Mouse (Mus musculus) stomach, embryonic 15.5 days (tissue): ENCODE results near the gene Dcaf4. TPM values are rescaled to one million over a fixed set of nuclear protein-coding genes. Genes with fewer than 3 reads are reported as not detected.

ENCODE experiments used
- ATAC-seq: fragments of 200-750 bp; cut with Nextera tagmentation; 2 replicates; pipeline ENCODE4 v1.8.0; 2017; ENCODE audit warnings: low read depth, moderate number of reproducible peaks, moderate TSS enrichment; ENCODE audit not compliant: insufficient read depth, low FRiP score
- H3K27ac ChIP-seq: fragments of 300-500 bp; sonication (generic); 2 replicates; pipeline ENCODE4 v1.5.1; 2015; ENCODE audit warnings: mild to moderate bottlenecking, inconsistent platforms
- H3K27me3 ChIP-seq: fragments of 300-500 bp; sonication (generic); replicated peaks from 2 replicates; pipeline ENCODE4 v1.6.1; 2015; ENCODE audit warnings: inconsistent platforms
- H3K36me3 ChIP-seq: fragments of 300-500 bp; sonication (generic); 2 replicates; pipeline ENCODE4 v1.6.1; 2015; ENCODE audit warnings: inconsistent platforms
- H3K4me1 ChIP-seq: fragments of 300-500 bp; sonication (generic); 2 replicates; pipeline ENCODE4 v1.6.1; 2015; ENCODE audit warnings: inconsistent platforms
- H3K4me2 ChIP-seq: fragments of 300-500 bp; sonication (generic); 2 replicates; pipeline ENCODE4 v1.6.1; 2015; ENCODE audit warnings: mild to moderate bottlenecking, inconsistent platforms
- H3K4me3 ChIP-seq: fragments of 300-500 bp; sonication (generic); replicated peaks from 2 replicates; pipeline ENCODE4 v1.5.1; 2015; ENCODE audit warnings: inconsistent platforms
- H3K9ac ChIP-seq: fragments of 300-500 bp; sonication (generic); 2 replicates; pipeline ENCODE4 v1.6.1; 2015; ENCODE audit warnings: inconsistent platforms
- H3K9me3 ChIP-seq: fragments of 300-500 bp; sonication (generic); 2 replicates; pipeline ENCODE4 v1.6.1; 2016; ENCODE audit warnings: inconsistent platforms
- WGBS: fragments of 180-500 bp; shearing (Covaris S2); methylation state at CpG from one replicate; pipeline ENCODE4 v1.1.7; 2015; 5-methylcytosine and 5-hydroxymethylcytosine counted together
- polyA plus RNA-seq: library from polyadenylated mRNA; unstranded; fragments of >200 nt; fragmentation: Nextera tagmentation; extraction: Ambion mirVana; gene quantifications from 2 replicates; pipeline ENCODE4 v1.2.1, GENCODE M21; 2015

Gene Dcaf4
- polyA plus RNA-seq, 1 experiment from 2014 or later = 31.5 TPM

GRCm38 (mm10) chr12:83525822-83526544, 5.7 kb downstream of the Dcaf4 start:
- Histone ChIP-seq H3K27ac (no peak overlapping the region; the same call in 1 of the 2 replicates), H3K4me2 (no peak overlapping the region), H3K9me3 (no peaks in the 10 kb centered on the region), H3K4me1 (peaks cover 10% of the 10 kb centered on the region), H3K9ac (no peak overlapping the region), H3K27me3 (no peaks in the 10 kb centered on the region), H3K4me3 (no peak overlapping the region), H3K36me3 (peaks cover 5% of the 10 kb centered on the region)
- peak; percentile 33; the same call in 1 of the 2 replicates for ATAC-seq
- 74% methylated on average over 18 of the region's 18 CpGs for WGBS

- no peak for ATAC-seq
- no peak overlapping the region for H3K4me2 ChIP-seq
- no peak overlapping the region for H3K9ac ChIP-seq
- H3K4me3 ChIP-seq = no peak overlapping the region
- no peaks in the 10 kb centered on the region for H3K9me3 ChIP-seq
- H3K27ac ChIP-seq = no peak overlapping the region
- peaks cover 9% of the 10 kb centered on the region for H3K36me3 ChIP-seq
- H3K4me1 ChIP-seq = peaks cover 2% of the 10 kb centered on the region; the same call in 1 of the 2 replicates
- H3K27me3 ChIP-seq = no peaks in the 10 kb centered on the region
- WGBS = 72% methylated on average over 6 of the region's 6 CpGs
Observed at GRCm38 (mm10) chr12:83527816-83528215, 7.5 kb downstream of the Dcaf4 start.

GRCm38 (mm10) chr12:83528665-83529064, 8.4 kb downstream of the Dcaf4 start:
- no peaks in the 10 kb centered on the region for H3K9me3 ChIP-seq
- no peak overlapping the region for H3K9ac ChIP-seq
- no peaks in the 10 kb centered on the region for H3K27me3 ChIP-seq
- no peak overlapping the region for H3K4me2 ChIP-seq
- 84% methylated on average over 5 of the region's 5 CpGs for WGBS
- ATAC-seq = no peak
- no peaks in the 10 kb centered on the region; the same call in 1 of the 2 replicates for H3K4me1 ChIP-seq
- no peak overlapping the region for H3K27ac ChIP-seq
- H3K4me3 ChIP-seq = no peak overlapping the region
- peaks cover 11% of the 10 kb centered on the region for H3K36me3 ChIP-seq

GRCm38 (mm10) chr12:83531992-83532391, 11.7 kb downstream of the Dcaf4 start:
- no peak for ATAC-seq
- 80% methylated on average over 6 of the region's 6 CpGs for WGBS

GRCm38 (mm10) chr12:83532966-83533365, 12.7 kb downstream of the Dcaf4 start:
- no peak for ATAC-seq
- H3K4me1 ChIP-seq = 0 out of 2 replicates have a peak, but pooled peaks cover 6% of the 10 kb centered on the region
- no peaks in the 10 kb centered on the region for H3K27me3 ChIP-seq
- peaks cover 15% of the 10 kb centered on the region for H3K36me3 ChIP-seq
- no peak overlapping the region for H3K27ac ChIP-seq
- H3K9me3 ChIP-seq = no peaks in the 10 kb centered on the region
- H3K4me3 ChIP-seq = no peak overlapping the region
- H3K4me2 ChIP-seq = no peak overlapping the region
- WGBS = 89% methylated on average over 3 of the region's 3 CpGs
- H3K9ac ChIP-seq = no peak overlapping the region

More at GRCm38 (mm10) chr12:83531992-83532391, 11.7 kb downstream of the Dcaf4 start:
- Histone ChIP-seq H3K4me3 (no peak overlapping the region), H3K9ac (no peak overlapping the region), H3K4me2 (no peak overlapping the region), H3K9me3 (no peaks in the 10 kb centered on the region), H3K27me3 (no peaks in the 10 kb centered on the region), H3K36me3 (peaks cover 15% of the 10 kb centered on the region), H3K4me1 (0 out of 2 replicates have a peak, but pooled peaks cover 6% of the 10 kb centered on the region), H3K27ac (no peak overlapping the region)

GRCm38 (mm10) chr12:83534190-83534589, 13.9 kb downstream of the Dcaf4 start:
- Histone ChIP-seq H3K27ac (no peak overlapping the region), H3K4me1 (0 out of 2 replicates have a peak, but pooled peaks cover 6% of the 10 kb centered on the region), H3K27me3 (no peaks in the 10 kb centered on the region), H3K36me3 (peaks cover 19% of the 10 kb centered on the region), H3K9ac (no peak overlapping the region), H3K9me3 (no peaks in the 10 kb centered on the region), H3K4me3 (no peak overlapping the region), H3K4me2 (no peak overlapping the region)
- no peak for ATAC-seq
- WGBS = 77% methylated on average over 3 of the region's 3 CpGs

GRCm38 (mm10) chr12:83535428-83535827, 15.2 kb downstream of the Dcaf4 start:
- WGBS = 74% methylated on average over 11 of the region's 11 CpGs
- H3K9me3 ChIP-seq = no peaks in the 10 kb centered on the region
- H3K4me1 ChIP-seq = 0 out of 2 replicates have a peak, but pooled peaks cover 6% of the 10 kb centered on the region
- H3K36me3 ChIP-seq = peaks cover 14% of the 10 kb centered on the region; the same call in 1 of the 2 replicates
- no peaks in the 10 kb centered on the region for H3K27me3 ChIP-seq
- H3K4me2 ChIP-seq = no peak overlapping the region
- ATAC-seq = no peak
- H3K9ac ChIP-seq = no peak overlapping the region
- H3K4me3 ChIP-seq = no peak overlapping the region
- no peak overlapping the region for H3K27ac ChIP-seq

- no peak overlapping the region for H3K4me2 ChIP-seq
- H3K36me3 ChIP-seq = peaks cover 16% of the 10 kb centered on the region; the same call in 1 of the 2 replicates
- H3K4me1 ChIP-seq = 0 out of 2 replicates have a peak, but pooled peaks cover 6% of the 10 kb centered on the region
- ATAC-seq = no peak
- 54% methylated on average over 9 of the region's 9 CpGs for WGBS
- H3K27ac ChIP-seq = no peak overlapping the region
- no peaks in the 10 kb centered on the region for H3K9me3 ChIP-seq
- no peak overlapping the region for H3K9ac ChIP-seq
- no peaks in the 10 kb centered on the region for H3K27me3 ChIP-seq
- no peak overlapping the region for H3K4me3 ChIP-seq
Observed at GRCm38 (mm10) chr12:83536039-83536438, 15.8 kb downstream of the Dcaf4 start.

- Histone ChIP-seq H3K27ac (no peak overlapping the region), H3K36me3 (peaks cover 26% of the 10 kb centered on the region; the same call in 1 of the 2 replicates), H3K9me3 (no peaks in the 10 kb centered on the region), H3K4me3 (no peak overlapping the region), H3K4me2 (no peak overlapping the region), H3K4me1 (no peaks in the 10 kb centered on the region), H3K9ac (no peak overlapping the region), H3K27me3 (no peaks in the 10 kb centered on the region)
- WGBS = 73% methylated on average over 7 of the region's 7 CpGs
- ATAC-seq = no peak
Observed at GRCm38 (mm10) chr12:83543997-83544396, 23.7 kb downstream of the Dcaf4 start.

- H3K4me1 ChIP-seq = no peaks in the 10 kb centered on the region
- peaks cover 28% of the 10 kb centered on the region; the same call in 1 of the 2 replicates for H3K36me3 ChIP-seq
- no peaks in the 10 kb centered on the region for H3K9me3 ChIP-seq
- no peak overlapping the region for H3K9ac ChIP-seq
- H3K27me3 ChIP-seq = no peaks in the 10 kb centered on the region
- no peak overlapping the region for H3K4me3 ChIP-seq
- no peak overlapping the region for H3K4me2 ChIP-seq
- H3K27ac ChIP-seq = no peak overlapping the region
- no peak for ATAC-seq
Observed at GRCm38 (mm10) chr12:83544791-83545190, 24.5 kb downstream of the Dcaf4 start.

GRCm38 (mm10) chr12:83551305-83551704, 31.0 kb downstream of the Dcaf4 start:
- H3K36me3 ChIP-seq = peaks cover 57% of the 10 kb centered on the region
- H3K27me3 ChIP-seq = no peaks in the 10 kb centered on the region
- H3K9me3 ChIP-seq = no peaks in the 10 kb centered on the region
- WGBS = 86% methylated on average over 16 of the region's 16 CpGs
- no peak overlapping the region for H3K9ac ChIP-seq
- H3K27ac ChIP-seq = no peak overlapping the region
- H3K4me3 ChIP-seq = no peak overlapping the region
- no peaks in the 10 kb centered on the region for H3K4me1 ChIP-seq
- ATAC-seq = no peak
- no peak overlapping the region for H3K4me2 ChIP-seq

GRCm38 (mm10) chr12:83553816-83554215, 33.5 kb downstream of the Dcaf4 start:
- Histone ChIP-seq H3K4me3 (no peak overlapping the region), H3K27ac (no peak overlapping the region), H3K9ac (no peak overlapping the region), H3K27me3 (no peaks in the 10 kb centered on the region), H3K4me1 (no peaks in the 10 kb centered on the region), H3K4me2 (no peak overlapping the region), H3K9me3 (no peaks in the 10 kb centered on the region), H3K36me3 (peaks cover 58% of the 10 kb centered on the region)
- no peak for ATAC-seq
- 75% methylated on average over 4 of the region's 4 CpGs for WGBS
